Mouse (Mus musculus) right cerebral cortex, postnatal 36 days (tissue): Measurements from ENCODE around the gene Spag6.
A peak's percentile ranks its signal among the peaks of the same experiment; 100 is the strongest.

Source experiments
- DNase-seq, 2 experiments: peaks; one replicate each; pipeline ENCODE4 v3.0.0; 2022; ENCODE audit warnings: low spot score in 2 of 2, mixed read lengths in 1 of 2

Gene Spag6

GRCm38 (mm10) chr2:18734394-18735127 is 40.7 kb downstream of the Spag6 start:
- no peak for DNase-seq

GRCm38 (mm10) chr2:18737040-18737439 is 43.2 kb downstream of the Spag6 start:
- DNase-seq = no peak

GRCm38 (mm10) chr2:18739216-18739615 is 45.4 kb downstream of the Spag6 start:
- DNase-seq = no peak

GRCm38 (mm10) chr2:18756144-18756543 is 62.3 kb downstream of the Spag6 start:
- DNase-seq = no peak

- DNase-seq = no peak
Measured at GRCm38 (mm10) chr2:18764846-18765245, 71.0 kb downstream of the Spag6 start.

GRCm38 (mm10) chr2:18765481-18766249 is 71.8 kb downstream of the Spag6 start:
- DNase-seq = no peak

GRCm38 (mm10) chr2:18766441-18766820 is 72.6 kb downstream of the Spag6 start:
- no peak for DNase-seq

GRCm38 (mm10) chr2:18766821-18767541 is 73.1 kb downstream of the Spag6 start:
- peak; percentile 59 to 61 for DNase-seq

GRCm38 (mm10) chr2:18768414-18768813 is 74.6 kb downstream of the Spag6 start:
- DNase-seq = no peak

- DNase-seq = peak in 1 of 2 experiments; percentile 12
Measured at GRCm38 (mm10) chr2:18772413-18772812, 78.6 kb downstream of the Spag6 start.

- no peak for DNase-seq
Measured at GRCm38 (mm10) chr2:18774326-18774725, 80.5 kb downstream of the Spag6 start.

GRCm38 (mm10) chr2:18778220-18778619 is 84.4 kb downstream of the Spag6 start:
- no peak for DNase-seq

GRCm38 (mm10) chr2:18779830-18780229 is 86.0 kb downstream of the Spag6 start:
- no peak for DNase-seq

- no peak for DNase-seq
Measured at GRCm38 (mm10) chr2:18781296-18781695, 87.5 kb downstream of the Spag6 start.

- DNase-seq = no peak
Measured at GRCm38 (mm10) chr2:18794261-18794660, 100.4 kb downstream of the Spag6 start.

- DNase-seq = no peak
Measured at GRCm38 (mm10) chr2:18797776-18798175, 103.9 kb downstream of the Spag6 start.

GRCm38 (mm10) chr2:18799265-18799965 is 105.6 kb downstream of the Spag6 start:
- no peak for DNase-seq
